Mouse (Mus musculus): ENCODE results near the gene Znrd1.

DNA sequence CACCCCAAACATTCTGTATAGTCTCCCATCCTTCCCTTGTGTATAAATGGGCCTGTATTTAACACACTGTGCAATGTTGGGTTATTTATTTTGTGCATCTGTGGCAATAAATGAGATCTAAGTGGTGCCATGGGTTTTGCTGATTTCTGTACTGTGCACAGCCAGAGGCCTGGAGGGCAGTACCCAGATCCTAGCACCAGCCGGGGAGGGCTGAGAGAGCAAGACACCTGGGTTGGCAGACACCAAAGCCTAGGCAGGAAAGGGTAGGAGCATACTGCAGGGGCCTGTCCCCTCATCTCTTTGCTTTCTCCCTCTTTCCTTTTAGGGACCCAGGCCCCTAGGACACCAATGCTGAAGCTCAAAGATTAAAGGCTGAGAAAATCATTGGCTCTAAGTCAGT lies 10.1 kb downstream of the Znrd1 start:
- TF ChIP-seq CTCF (IDR thresholded peaks at IDR 0.05; ENCODE audit: low read depth, low read length) (no peak), TAL1 (conservative IDR thresholded peaks at IDR 0.05; ENCODE audit: low read depth, low read length) (no peak), GATA1 (IDR thresholded peaks at IDR 0.05; ENCODE audit: borderline replicate concordance, low read length) (no peak), POLR2AphosphoS5 (IDR thresholded peaks at IDR 0.05; ENCODE audit: insufficient replicate concordance, low read depth, low read length) (no peak), GATA2 (IDR thresholded peaks at IDR 0.05; ENCODE audit: borderline replicate concordance, low read depth, low read length) (no peak)
